Mouse (Mus musculus): ENCODE measurements around the gene Ulk4.

Ulk4 gene

DNA sequence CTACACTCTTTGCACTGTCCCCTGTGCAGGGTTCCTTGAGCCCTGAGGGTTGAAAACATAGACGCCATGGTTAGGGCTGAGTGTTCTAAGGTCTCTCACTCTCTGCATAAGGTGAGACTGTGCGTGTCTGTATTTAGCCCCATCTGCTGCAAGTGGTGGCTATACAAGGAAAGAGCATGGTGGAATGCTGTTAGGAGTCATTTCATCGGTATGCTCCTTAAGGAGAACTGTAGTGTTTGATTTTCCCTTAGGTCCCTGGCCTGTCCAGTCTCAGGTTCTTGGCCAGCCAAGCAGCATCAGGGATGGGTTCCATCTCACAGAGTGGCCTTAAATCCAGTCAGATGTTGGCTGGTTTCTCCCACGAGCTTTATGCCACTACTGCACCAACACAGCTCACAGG, 362.6 kb downstream of the Ulk4 start:
- Histone ChIP-seq H3K27me3 (ENCODE audit: insufficient read depth, low read length) (no peaks in the 10 kb centered on the region), H3K36me3 (ENCODE audit: insufficient read depth, low read length) (no peaks in the 10 kb centered on the region), H3K4me1 (replicated peaks; ENCODE audit: low read depth, low read length) (peaks cover 73% of the 10 kb centered on the region)

DNA sequence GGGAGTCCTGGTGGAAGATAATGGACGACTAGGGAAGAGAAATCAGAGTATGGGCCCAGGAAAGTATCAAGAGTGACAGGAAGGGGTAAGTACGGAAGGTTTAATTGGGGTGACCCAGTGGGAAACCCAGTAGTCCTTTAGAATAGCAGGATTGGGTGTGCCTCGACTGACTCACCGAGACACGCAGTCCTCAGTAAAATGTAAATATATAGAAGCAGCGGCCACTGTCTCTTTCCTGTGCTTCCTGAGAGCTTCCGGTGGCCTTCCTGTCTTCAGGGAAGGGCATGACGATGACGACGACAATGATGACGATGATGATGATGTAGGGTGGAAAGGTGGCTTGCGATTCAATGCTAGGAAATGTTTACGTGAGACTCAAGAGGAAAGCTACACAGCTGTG, 363.8 kb downstream of the Ulk4 start:
- no peak for TF ChIP-seq NANOG (IDR thresholded peaks at IDR 0.05; ENCODE audit: borderline replicate concordance, low read length)
- no peak for TF ChIP-seq POU5F1 (IDR thresholded peaks at IDR 0.05; ENCODE audit: borderline replicate concordance, low read length)
- TF ChIP-seq CTCF (conservative IDR thresholded peaks at IDR 0.05; ENCODE audit: low read length): no peak
- Histone ChIP-seq H3K36me3 (ENCODE audit: insufficient read depth, low read length) (no peaks in the 10 kb centered on the region), H3K9me3 (ENCODE audit: low read length) (peaks cover 8% of the 10 kb centered on the region), H3K4me1 (replicated peaks; ENCODE audit: low read depth, low read length) (peaks cover 61% of the 10 kb centered on the region), H3K27me3 (ENCODE audit: insufficient read depth, low read length) (no peaks in the 10 kb centered on the region), H3K4me3 (replicated peaks; ENCODE audit: low read length) (no peak overlapping the region)

More for the DNA sequence above, 362.6 kb downstream of the Ulk4 start:
- peak overlapping the region; percentile 61 for H3K4me3 ChIP-seq (replicated peaks; ENCODE audit: low read length)
- H3K9me3 ChIP-seq (ENCODE audit: low read length): no peaks in the 10 kb centered on the region
- no peak for TF ChIP-seq POU5F1 (IDR thresholded peaks at IDR 0.05; ENCODE audit: borderline replicate concordance, low read length)
- TF ChIP-seq CTCF (conservative IDR thresholded peaks at IDR 0.05; ENCODE audit: low read length): no peak
- no peak for TF ChIP-seq NANOG (IDR thresholded peaks at IDR 0.05; ENCODE audit: borderline replicate concordance, low read length)

DNA sequence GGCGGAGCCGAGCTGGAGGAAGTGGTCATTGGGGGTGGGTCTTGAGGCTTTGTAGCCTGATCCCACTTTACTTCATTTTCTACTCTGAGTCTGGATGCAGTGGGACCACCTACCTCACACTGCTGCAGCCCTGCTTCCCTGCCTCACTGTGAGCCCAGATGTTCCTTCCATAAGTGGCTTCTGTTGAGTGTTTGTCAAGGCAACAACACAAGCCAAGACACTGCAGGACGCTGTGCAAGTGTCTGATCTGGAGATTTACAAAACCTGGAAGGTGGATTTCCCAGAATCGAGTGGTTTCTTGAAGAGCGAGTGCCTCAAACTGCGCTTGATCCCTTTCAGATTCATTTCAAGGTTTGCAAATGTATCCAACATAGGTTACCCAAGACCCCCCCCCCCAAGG, 368.5 kb downstream of the Ulk4 start:
- TF ChIP-seq CTCF (conservative IDR thresholded peaks at IDR 0.05; ENCODE audit: low read length) (no peak), POU5F1 (IDR thresholded peaks at IDR 0.05; ENCODE audit: borderline replicate concordance, low read length) (no peak), NANOG (IDR thresholded peaks at IDR 0.05; ENCODE audit: borderline replicate concordance, low read length) (no peak)
- peaks cover 11% of the 10 kb centered on the region for H3K9me3 ChIP-seq (ENCODE audit: low read length)
- H3K27me3 ChIP-seq (ENCODE audit: insufficient read depth, low read length): peaks cover 8% of the 10 kb centered on the region; the same call in 1 of the 2 replicates
- H3K4me1 ChIP-seq (replicated peaks; ENCODE audit: low read depth, low read length): peaks cover 21% of the 10 kb centered on the region
- H3K4me3 ChIP-seq (replicated peaks; ENCODE audit: low read length): no peak overlapping the region
- no peaks in the 10 kb centered on the region for H3K36me3 ChIP-seq (ENCODE audit: insufficient read depth, low read length)

All from E14TG2a.4 (cell line).